Mouse (Mus musculus): ENCODE data around the gene Cyp2d11. TPM values are rescaled to one million over a fixed set of nuclear protein-coding genes. Genes with fewer than 3 reads are reported as not detected.
A peak's percentile ranks its signal among the peaks of the same experiment; 100 is the strongest.

The Cyp2d11 gene
- polyA plus RNA-seq, 1 experiment from 2014 or later: not detected

GRCm38 (mm10) chr15:82354126-82354945 lies 39.5 kb downstream of the Cyp2d11 start, which contains the start of gene Ndufa6:
TSS of gene Ndufa6 (minus strand) at chr15:82354322.
- peaks cover 23% of the 10 kb centered on the region for H3K36me3 ChIP-seq
- H3K4me3 ChIP-seq: peak within 1 kb of the TSS; percentile 72
- peaks cover 23% of the 10 kb centered on the region for H3K4me1 ChIP-seq
- peak; percentile 98 for DNase-seq (ENCODE audit: low spot score)
- H3K27ac ChIP-seq: peak within 1 kb of the TSS; percentile 91
- H3K9me3 ChIP-seq (replicated peaks): no peaks in the 10 kb centered on the region
- no peaks in the 10 kb centered on the region for H3K27me3 ChIP-seq (ENCODE audit: low read depth, poor library complexity, severe bottlenecking)
- 2% methylated on average over 57 of the region's 57 CpGs for WGBS

- Histone ChIP-seq H3K9me3 (replicated peaks) (no peaks in the 10 kb centered on the region), H3K36me3 (peaks cover 29% of the 10 kb centered on the region)
- WGBS: under 1% methylated on average over 23 of the region's 23 CpGs
Measured at GRCm38 (mm10) chr15:82353745-82354113, 40.1 kb downstream of the Cyp2d11 start.

GRCm38 (mm10) chr15:82353078-82353744 lies 40.6 kb downstream of the Cyp2d11 start:
- Histone ChIP-seq H3K36me3 (peaks cover 34% of the 10 kb centered on the region), H3K27ac (peak overlapping the region; percentile 91), H3K9me3 (replicated peaks) (no peaks in the 10 kb centered on the region), H3K4me1 (peaks cover 16% of the 10 kb centered on the region), H3K4me3 (peak overlapping the region; percentile 72), H3K27me3 (ENCODE audit: low read depth, poor library complexity, severe bottlenecking) (no peaks in the 10 kb centered on the region)
- WGBS: 38% methylated on average over 14 of the region's 14 CpGs
- peak; percentile 31 for DNase-seq (ENCODE audit: low spot score)

More at GRCm38 (mm10) chr15:82353745-82354113, 40.1 kb downstream of the Cyp2d11 start:
- DNase-seq (ENCODE audit: low spot score): no peak
- H3K27ac ChIP-seq: peak overlapping the region; percentile 91
- H3K4me1 ChIP-seq: peaks cover 19% of the 10 kb centered on the region
- no peaks in the 10 kb centered on the region for H3K27me3 ChIP-seq (ENCODE audit: low read depth, poor library complexity, severe bottlenecking)
- H3K4me3 ChIP-seq: peak overlapping the region; percentile 72

- WGBS: 97% methylated on average over 3 of the region's 3 CpGs
- DNase-seq (ENCODE audit: low spot score): no peak
- no peak overlapping the region for H3K27ac ChIP-seq
- no peaks in the 10 kb centered on the region for H3K9me3 ChIP-seq (replicated peaks)
- peaks cover 24% of the 10 kb centered on the region for H3K4me1 ChIP-seq
- peaks cover 43% of the 10 kb centered on the region for H3K36me3 ChIP-seq
- H3K4me3 ChIP-seq: no peak overlapping the region
- no peaks in the 10 kb centered on the region for H3K27me3 ChIP-seq (ENCODE audit: low read depth, poor library complexity, severe bottlenecking)
Measured at GRCm38 (mm10) chr15:82351480-82351879, 42.3 kb downstream of the Cyp2d11 start.

GRCm38 (mm10) chr15:82350349-82350748 lies 43.5 kb downstream of the Cyp2d11 start:
- 92% methylated on average over 4 of the region's 4 CpGs for WGBS
- Histone ChIP-seq H3K36me3 (peaks cover 43% of the 10 kb centered on the region), H3K4me1 (peaks cover 26% of the 10 kb centered on the region), H3K9me3 (replicated peaks) (no peaks in the 10 kb centered on the region), H3K27ac (no peak overlapping the region), H3K4me3 (no peak overlapping the region), H3K27me3 (ENCODE audit: low read depth, poor library complexity, severe bottlenecking) (no peaks in the 10 kb centered on the region)
- DNase-seq (ENCODE audit: low spot score): no peak

GRCm38 (mm10) chr15:82348999-82349341 lies 44.9 kb downstream of the Cyp2d11 start:
- H3K4me3 ChIP-seq: no peak overlapping the region
- no peaks in the 10 kb centered on the region for H3K27me3 ChIP-seq (ENCODE audit: low read depth, poor library complexity, severe bottlenecking)
- no peaks in the 10 kb centered on the region for H3K9me3 ChIP-seq (replicated peaks)
- no peak overlapping the region for H3K27ac ChIP-seq
- 84% methylated on average over 2 of the region's 2 CpGs for WGBS
- H3K36me3 ChIP-seq: peaks cover 43% of the 10 kb centered on the region
- no peak for DNase-seq (ENCODE audit: low spot score)
- peaks cover 20% of the 10 kb centered on the region for H3K4me1 ChIP-seq

- Histone ChIP-seq H3K36me3 (peaks cover 43% of the 10 kb centered on the region), H3K27ac (no peak overlapping the region), H3K9me3 (replicated peaks) (no peaks in the 10 kb centered on the region), H3K4me3 (no peak overlapping the region), H3K27me3 (ENCODE audit: low read depth, poor library complexity, severe bottlenecking) (no peaks in the 10 kb centered on the region), H3K4me1 (peaks cover 19% of the 10 kb centered on the region)
- DNase-seq (ENCODE audit: low spot score): no peak
- WGBS: 92% methylated on average over 8 of the region's 8 CpGs
Measured at GRCm38 (mm10) chr15:82348258-82348998, 45.4 kb downstream of the Cyp2d11 start.

GRCm38 (mm10) chr15:82347852-82348251 lies 46.0 kb downstream of the Cyp2d11 start:
- peaks cover 13% of the 10 kb centered on the region for H3K4me1 ChIP-seq
- peaks cover 43% of the 10 kb centered on the region for H3K36me3 ChIP-seq
- no peaks in the 10 kb centered on the region for H3K9me3 ChIP-seq (replicated peaks)
- no peaks in the 10 kb centered on the region for H3K27me3 ChIP-seq (ENCODE audit: low read depth, poor library complexity, severe bottlenecking)
- H3K27ac ChIP-seq: no peak overlapping the region
- H3K4me3 ChIP-seq: peak overlapping the region; percentile 85; the same call in 1 of the 2 replicates
- WGBS: 96% methylated on average over 12 of the region's 12 CpGs
- no peak for DNase-seq (ENCODE audit: low spot score)

- no peak overlapping the region for H3K27ac ChIP-seq
- no peaks in the 10 kb centered on the region for H3K27me3 ChIP-seq (ENCODE audit: low read depth, poor library complexity, severe bottlenecking)
- 86% methylated on average over 4 of the region's 4 CpGs for WGBS
- H3K4me1 ChIP-seq: peaks cover 10% of the 10 kb centered on the region
- H3K36me3 ChIP-seq: peaks cover 43% of the 10 kb centered on the region
- peak overlapping the region; percentile 85 for H3K4me3 ChIP-seq
- H3K9me3 ChIP-seq (replicated peaks): no peaks in the 10 kb centered on the region
- DNase-seq (ENCODE audit: low spot score): no peak
Measured at GRCm38 (mm10) chr15:82347303-82347676, 46.5 kb downstream of the Cyp2d11 start.

GRCm38 (mm10) chr15:82346580-82347302 lies 47.1 kb downstream of the Cyp2d11 start:
- Histone ChIP-seq H3K4me1 (peaks cover 15% of the 10 kb centered on the region), H3K36me3 (peaks cover 43% of the 10 kb centered on the region), H3K9me3 (replicated peaks) (no peaks in the 10 kb centered on the region), H3K27me3 (ENCODE audit: low read depth, poor library complexity, severe bottlenecking) (peaks cover 5% of the 10 kb centered on the region; the same call in 1 of the 2 replicates), H3K4me3 (peak overlapping the region; percentile 85), H3K27ac (peak overlapping the region; percentile 94; the same call in 1 of the 2 replicates)
- 72% methylated on average over 14 of the region's 14 CpGs for WGBS
- DNase-seq (ENCODE audit: low spot score): no peak

GRCm38 (mm10) chr15:82345820-82346470 lies 47.9 kb downstream of the Cyp2d11 start:
- peak overlapping the region; percentile 94 for H3K27ac ChIP-seq
- peak overlapping the region; percentile 85 for H3K4me3 ChIP-seq
- H3K27me3 ChIP-seq (ENCODE audit: low read depth, poor library complexity, severe bottlenecking): peaks cover 10% of the 10 kb centered on the region
- under 1% methylated on average over 51 of the region's 51 CpGs for WGBS
- H3K36me3 ChIP-seq: peaks cover 36% of the 10 kb centered on the region
- H3K4me1 ChIP-seq: peaks cover 23% of the 10 kb centered on the region
- DNase-seq (ENCODE audit: low spot score): peak; percentile 97
- no peaks in the 10 kb centered on the region for H3K9me3 ChIP-seq (replicated peaks)

- Histone ChIP-seq H3K4me1 (peaks cover 26% of the 10 kb centered on the region), H3K36me3 (peaks cover 26% of the 10 kb centered on the region), H3K27ac (0 out of 2 replicates have a peak overlapping the region, but pooled peaks have one; percentile 19), H3K4me3 (no peak overlapping the region), H3K9me3 (replicated peaks) (no peaks in the 10 kb centered on the region), H3K27me3 (ENCODE audit: low read depth, poor library complexity, severe bottlenecking) (peaks cover 19% of the 10 kb centered on the region)
- no peak for DNase-seq (ENCODE audit: low spot score)
- WGBS: 87% methylated on average over 6 of the region's 6 CpGs
Measured at GRCm38 (mm10) chr15:82344971-82345370, 48.9 kb downstream of the Cyp2d11 start.
